Mouse (Mus musculus) bone marrow, adult 2 months (tissue): ENCODE results near the gene Sh3glb2.

Source experiments
- CTCF ChIP-seq: fragments of 200-500 bp; IDR thresholded peaks from 2 replicates; pipeline ENCODE4 v1.5.1; 2011; ENCODE audit warnings: low read length, control low read depth; ENCODE audit not compliant: control insufficient read depth, insufficient read depth
- POLR2A ChIP-seq: fragments of 200-500 bp; IDR thresholded peaks from 2 replicates; pipeline ENCODE4 v1.6.1; 2011; ENCODE audit warnings: low read depth, mild to moderate bottlenecking, control low read depth, low read length, borderline replicate concordance; ENCODE audit not compliant: control insufficient read depth

DNA sequence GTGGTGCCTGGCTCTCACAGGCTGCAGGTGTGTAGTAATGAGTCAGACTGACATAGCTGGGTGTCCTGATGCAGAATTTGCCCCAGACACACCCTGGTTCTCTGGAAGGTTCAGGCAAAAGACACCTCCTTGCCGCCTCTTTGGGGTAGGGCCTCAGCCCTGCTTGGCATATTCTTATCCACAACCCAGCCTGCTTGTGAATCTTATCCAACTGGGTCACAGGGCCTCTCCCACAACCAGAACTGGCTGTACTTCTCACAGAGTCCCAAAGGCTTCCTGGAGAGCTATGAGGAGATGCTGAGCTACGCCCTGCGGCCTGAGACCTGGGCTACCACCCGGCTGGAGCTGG, 22.2 kb upstream of the Sh3glb2 start:
- TF ChIP-seq CTCF (no peak), POLR2A (no peak)
